Mouse (Mus musculus) gastrocnemius, adult 8-10 months (tissue): Measurements from ENCODE around the gene Fam184a. TPM values are rescaled to one million over a fixed set of nuclear protein-coding genes. Genes with fewer than 3 reads are reported as not detected.

Experiments used
- DNase-seq, 2 experiments: peaks; one replicate each; pipeline ENCODE4 v3.0.0; 2022; ENCODE audit warnings: low spot score in 2 of 2
- total RNA-seq, 4 experiments: library from RNA; stranded (reverse); gene quantifications; 2 replicates each; pipeline ENCODE4 v1.2.4; 2022

Gene Fam184a
- total RNA-seq, 4 experiments from 2014 or later: 0.15 to 0.27 (median 0.16) TPM

DNA sequence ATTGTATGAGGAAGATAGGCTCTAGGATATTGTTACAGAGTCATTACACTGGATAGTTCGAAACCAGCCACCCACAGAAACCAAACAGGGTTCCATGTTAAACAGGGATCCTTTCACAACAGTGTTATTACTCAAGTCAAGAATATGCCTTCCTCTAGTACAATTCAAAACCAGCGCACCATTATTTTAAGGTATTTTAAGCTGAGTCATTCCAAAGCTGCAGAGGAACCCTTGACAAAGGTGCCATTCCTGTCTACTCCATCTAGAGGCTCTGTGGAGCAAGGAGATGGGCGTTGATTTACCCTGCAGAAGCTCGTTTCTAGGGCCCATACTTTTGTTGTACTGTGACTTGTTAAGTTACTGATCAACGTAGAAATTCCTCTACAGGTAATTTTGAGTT is 152.1 kb downstream of the Fam184a start:
- DNase-seq: no peak

DNA sequence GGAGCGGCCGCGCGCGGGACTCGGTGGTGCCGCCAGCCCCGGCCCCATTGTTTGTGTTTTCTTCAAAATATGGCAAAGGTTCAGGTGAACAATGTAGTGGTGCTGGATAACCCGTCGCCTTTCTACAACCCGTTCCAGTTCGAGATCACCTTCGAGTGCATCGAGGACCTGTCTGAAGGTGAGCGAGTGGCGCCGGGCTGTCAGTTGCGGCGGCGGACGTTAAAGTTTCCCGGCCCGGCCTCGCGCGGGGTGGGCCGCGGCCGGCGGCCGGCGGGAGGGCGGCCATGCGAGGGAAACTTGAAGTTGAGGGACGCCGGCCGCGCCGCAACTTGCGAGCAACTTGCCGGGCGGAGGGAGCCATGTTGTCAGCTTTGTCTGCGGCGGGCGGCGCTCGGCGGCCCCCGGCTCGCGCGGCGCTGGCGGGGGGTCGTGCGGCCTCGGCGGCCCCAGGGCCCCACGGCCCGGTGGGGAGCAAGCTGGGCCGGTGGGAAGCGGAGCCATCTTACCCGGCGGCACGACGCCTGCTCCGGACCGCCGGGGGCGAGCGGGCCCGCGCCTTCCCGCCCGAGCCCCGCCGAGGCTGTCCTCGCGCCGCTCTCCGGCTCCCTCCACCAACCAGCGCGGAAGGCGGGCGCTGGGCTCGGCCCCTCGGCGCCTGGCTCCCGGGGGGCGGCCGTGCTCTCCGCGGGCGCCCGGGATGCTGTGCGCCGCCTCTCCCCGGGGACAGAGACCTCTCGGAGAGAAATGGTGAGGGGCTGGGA is 153.6 kb downstream of the Fam184a start:
- peak in 1 of 2 experiments; percentile 8 for DNase-seq

DNA sequence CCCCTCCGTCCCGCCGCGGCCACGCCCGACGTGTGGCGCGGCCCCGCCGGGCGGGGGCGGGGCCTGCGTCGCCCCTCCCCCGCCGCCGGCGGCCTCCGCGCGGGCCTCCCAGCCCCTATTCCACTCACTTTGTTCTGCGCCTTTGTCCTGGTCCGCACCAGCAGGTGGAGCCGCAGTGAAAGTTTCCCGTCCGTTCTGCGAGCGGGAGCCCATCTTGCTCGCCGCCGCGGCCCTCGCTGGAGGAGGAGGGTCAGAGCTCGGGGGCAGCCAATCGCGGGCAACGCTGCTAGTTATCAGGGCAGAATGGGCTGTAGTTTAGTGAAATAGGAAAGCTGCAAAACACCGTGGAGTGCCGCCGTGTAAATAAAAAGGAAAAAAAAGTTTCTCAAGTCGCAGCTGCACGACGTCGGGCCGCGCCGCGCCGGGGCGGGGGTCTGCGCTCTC is 154.2 kb downstream of the Fam184a start, which contains the start of gene Asf1a:
Gene Asf1a (plus strand): TSS at position 81 of the 444 bp plus-strand sequence.
- DNase-seq: peak; percentile 89 to 95

DNA sequence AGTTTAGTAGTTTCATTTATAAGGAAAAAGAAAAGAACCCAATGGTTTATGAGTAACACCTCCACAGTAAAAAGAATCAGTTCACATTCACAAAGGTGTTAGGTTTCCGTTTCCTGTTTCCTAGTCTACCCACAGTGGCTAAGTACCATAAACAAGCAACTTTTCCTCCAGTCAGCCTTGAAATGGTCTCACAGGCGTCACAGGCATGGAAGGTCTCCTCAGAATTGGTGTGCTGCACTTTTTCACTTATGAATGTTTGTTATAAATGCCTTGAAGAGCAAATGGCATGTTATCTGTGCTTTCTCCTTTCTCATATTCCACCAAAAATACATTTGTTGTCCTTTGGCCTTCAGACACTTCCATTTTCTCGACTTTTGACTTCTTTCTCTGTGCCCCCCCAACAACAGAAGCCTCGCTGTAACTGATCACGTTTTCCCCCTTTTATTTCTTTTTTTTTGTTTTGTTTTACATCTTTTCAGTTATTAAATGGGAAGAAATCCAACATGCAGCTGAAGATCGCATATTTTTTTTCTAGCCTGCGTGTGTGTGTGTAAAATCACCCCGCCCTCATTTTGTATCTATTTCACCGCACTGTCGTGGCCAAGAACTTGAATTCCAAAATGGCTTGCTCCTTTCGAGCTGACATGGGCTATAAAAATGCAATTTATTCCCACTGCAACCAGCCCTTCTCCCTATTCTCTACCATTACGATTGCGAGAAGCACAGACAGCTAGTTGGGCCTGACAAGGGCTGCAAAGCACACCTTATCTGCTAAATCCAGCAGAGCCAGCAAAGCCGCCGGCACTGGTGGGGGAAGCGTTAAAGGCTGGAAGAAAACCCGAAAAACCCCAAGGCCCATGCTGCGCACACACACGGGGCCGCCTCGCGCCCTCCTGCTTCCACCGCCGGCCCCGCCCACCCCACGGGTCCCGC is 154.9 kb downstream of the Fam184a start:
- no peak for DNase-seq

DNA sequence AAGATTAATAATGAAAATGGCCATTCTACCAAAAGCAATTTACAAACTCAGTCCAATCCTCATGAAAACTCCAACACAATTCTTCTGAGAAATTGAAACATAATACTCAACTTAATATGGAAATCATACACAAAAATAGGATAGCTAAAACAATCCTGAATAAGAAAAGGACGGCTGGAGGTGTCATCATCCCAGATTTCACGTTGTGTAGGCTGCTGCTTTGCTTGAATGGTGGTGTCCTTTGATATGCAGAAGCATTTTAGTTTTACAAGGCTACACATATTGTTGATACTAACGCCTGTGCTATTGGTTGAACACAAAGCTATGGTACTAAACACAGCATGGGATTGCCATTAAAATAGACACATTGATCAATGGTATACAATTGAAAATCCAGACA is 165.1 kb downstream of the Fam184a start:
- DNase-seq: no peak

Other genes starting within 250 kb of the Fam184a start
- 10 to 100 TPM; 20.6 to 25.1 (median 24.6) TPM for gene Asf1a, start 154.4 kb downstream of the Fam184a start, total RNA-seq
- gene Mcm9, start 120.7 kb downstream of the Fam184a start, total RNA-seq: 1 to 10 TPM in 3 of 4 experiments, under 1 TPM in 1; 0.73 to 3.5 (median 1.3) TPM